Mouse (Mus musculus) T-helper 2 cell (primary cell): ENCODE measurements around the gene Nos1.

Source experiments
- in situ Hi-C: fragments of 300-600 bp; cut with MboI, MseI; formaldehyde crosslinking; loops from one replicate; pipeline ENCODE4 v1.15.1; 2025; ENCODE audit warnings: high pct_unique_total_duplicates

Nos1 gene

DNA sequence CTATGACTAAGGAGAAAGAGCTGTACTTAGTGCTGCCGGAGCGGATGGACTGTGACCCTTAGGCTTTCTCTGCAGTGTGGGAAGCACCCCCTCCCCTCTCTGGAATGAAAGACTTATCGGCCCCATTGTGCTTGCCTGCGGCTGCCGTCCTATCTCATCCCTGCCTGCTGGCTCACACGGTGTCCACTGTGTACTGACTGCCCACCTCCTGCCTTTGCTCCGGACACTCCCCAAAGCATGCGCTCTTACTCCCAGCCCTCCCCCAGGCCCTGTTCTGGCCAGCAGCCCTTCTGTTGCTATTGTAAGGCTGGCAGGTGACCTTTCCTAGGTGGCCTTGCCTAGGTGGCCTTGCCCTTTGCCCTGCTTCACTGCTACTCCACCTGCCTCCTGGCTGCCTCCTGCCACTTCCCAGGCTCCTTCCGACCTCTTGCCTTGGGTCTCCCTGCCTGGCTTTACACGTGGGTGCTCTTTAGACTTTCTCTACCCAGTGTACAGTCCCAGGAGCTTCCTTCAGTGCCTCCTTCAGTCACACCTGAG is 216.7 kb downstream of the Nos1 start:
- in situ Hi-C loops: no loop called here

DNA sequence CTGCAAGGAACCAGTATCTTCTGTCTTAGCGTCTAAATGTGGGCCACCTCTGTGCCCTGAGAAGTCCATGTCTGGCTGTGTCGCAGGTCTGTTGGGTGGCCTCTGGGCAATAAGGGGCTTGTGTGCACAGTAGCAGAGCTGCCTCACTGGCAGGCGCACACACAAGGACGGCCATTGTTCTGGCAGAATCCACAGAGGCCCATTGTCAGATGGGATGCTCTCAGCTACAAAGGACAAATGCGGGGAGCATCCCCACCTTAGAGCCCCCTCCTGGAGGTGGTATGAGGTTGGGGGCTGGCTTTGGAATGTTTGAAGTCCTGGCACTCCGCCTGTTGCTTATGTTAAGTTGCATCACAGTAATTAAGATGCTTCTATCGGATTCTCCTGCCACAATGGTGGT is 218.2 kb downstream of the Nos1 start:
- in situ Hi-C loops: no loop called here

DNA sequence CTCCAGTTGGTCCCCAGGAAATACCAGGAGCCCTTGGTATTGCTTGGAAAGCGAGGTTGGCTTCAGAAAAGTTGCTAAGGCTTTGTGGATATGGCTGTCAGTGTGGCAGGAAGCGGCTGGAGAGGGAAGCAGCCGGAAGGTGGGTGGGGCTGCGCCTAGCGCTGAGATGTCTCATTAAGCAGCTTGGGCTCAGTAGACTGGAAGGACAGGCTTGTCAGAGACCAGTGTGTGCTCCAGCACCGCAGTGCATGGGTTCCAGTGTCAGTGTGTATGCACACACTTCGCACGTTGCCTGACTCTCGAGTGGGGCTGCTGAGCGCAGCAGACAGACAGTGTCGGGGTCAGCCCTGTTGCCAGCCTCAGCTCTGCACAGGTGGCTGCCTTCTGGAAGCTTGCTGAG is 218.8 kb downstream of the Nos1 start:
- in situ Hi-C loops: no loop called here

DNA sequence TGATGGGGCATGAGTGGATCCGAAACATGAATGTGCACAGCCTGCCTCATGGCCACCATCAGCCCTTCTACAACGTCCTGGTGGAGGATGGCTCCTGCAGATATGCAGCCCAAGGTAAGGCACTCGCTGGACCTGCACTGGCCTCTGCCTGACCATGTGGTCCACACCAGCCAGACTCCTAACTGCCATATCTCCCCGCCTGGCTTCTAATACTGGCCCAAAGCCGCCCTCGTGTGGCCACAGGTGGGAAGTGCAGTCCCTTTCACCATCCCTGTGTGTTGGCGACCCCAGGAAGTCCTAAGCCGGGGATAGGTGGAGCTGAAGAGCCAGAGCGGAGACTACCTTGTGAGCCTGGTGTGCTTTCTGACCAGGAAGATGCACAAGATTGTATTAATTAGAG is 221.2 kb downstream of the Nos1 start:
- in situ Hi-C loops: loop anchor here (5.0 kb wide), 1 partner anchor 70 kb away; no protein-coding TSS in a partner anchor

DNA sequence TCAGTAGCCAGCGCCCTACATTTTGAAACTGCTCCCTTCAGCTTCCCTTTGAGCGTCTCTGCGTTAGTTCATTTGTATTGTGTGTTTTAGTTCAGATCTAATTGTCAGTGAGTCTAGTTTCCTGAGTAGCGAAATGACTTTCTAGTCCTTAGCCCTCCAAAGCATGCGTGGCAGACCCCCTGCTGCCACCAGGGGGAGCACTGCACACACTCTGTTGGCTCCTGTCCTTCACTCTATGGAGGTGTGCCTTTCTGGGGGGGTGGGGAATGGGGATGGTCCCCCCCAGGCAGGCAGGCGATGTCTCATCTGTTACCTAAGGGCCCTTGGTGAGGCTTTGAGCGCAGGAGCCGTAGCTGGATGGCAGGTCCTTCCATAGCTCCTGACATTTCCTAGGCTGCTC is 223.8 kb downstream of the Nos1 start:
- in situ Hi-C loops: loop anchor here (5.0 kb wide), 1 partner anchor 68 kb away; no protein-coding TSS in a partner anchor

DNA sequence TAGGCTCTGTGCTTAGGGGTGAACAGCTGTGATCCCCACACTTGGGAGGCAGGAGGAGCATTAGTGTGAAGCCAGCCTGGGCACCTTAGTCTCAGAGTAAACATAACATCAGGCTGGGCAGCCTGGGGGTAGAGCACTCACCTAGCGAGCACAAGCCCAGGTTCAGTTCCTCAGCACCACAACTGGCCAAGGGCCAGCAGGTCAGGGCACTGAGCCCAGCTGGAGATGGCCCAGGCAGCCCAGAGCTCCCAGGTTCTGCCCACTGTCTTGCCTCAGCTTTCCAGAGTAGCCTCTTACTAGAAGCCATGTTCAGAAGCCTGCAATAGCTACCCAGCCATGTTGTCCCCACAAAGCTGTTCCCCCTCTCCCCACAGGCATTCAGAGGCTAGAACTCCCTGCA is 224.9 kb downstream of the Nos1 start:
- in situ Hi-C loops: no loop called here

DNA sequence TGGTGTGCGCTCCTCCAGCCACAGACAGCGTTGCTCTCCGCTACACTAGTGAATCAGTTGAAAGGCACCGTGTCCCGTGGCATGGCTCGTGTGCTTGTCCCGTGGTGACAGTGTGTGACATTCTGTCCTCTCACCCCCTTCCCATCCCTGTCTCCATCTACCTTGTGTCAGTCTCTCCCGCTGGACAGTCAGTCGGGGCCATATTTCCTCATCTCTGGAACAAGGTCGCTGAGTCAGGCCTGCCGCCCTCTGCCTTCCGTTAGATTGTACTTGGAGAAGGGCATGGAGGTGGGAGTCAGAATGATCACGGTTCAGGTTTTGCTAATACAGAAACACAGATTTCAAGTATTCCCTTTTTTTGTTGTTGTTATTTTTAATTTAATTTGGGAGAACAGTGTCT is 227.5 kb downstream of the Nos1 start:
- in situ Hi-C loops: no loop called here
